Mouse (Mus musculus): Measurements from ENCODE around the gene Tom1l2.

DNA sequence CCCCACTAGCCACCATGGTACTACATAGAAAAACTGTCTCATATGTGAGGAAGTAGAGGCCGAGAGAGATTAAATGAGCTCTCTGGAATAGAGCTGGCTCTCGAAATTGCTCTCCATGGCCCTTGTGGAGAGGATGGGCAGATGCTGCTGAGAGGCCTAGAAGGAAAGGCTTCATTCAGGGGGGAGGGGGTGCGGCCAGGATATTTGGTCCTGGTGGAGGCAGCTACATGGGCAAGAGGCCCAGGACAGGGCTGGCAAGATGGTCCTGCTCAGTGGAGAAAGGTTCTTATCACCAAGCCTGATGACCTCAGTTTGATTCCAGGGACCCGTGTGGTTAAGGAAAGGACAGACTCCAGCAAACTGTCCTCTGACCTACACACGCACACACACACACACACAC lies 33.2 kb upstream of the Tom1l2 start:
- TF ChIP-seq CTCF (IDR thresholded peaks at IDR 0.05; ENCODE audit: control insufficient read depth, insufficient read depth, insufficient replicate concordance, low read depth, low read length) = no peak
- no peak for TF ChIP-seq POLR2A (IDR thresholded peaks at IDR 0.05; ENCODE audit: control insufficient read depth, low read depth, low read length)

Measured in testis, adult 2 months (tissue).